Mouse (Mus musculus): ENCODE results near the gene Hdac5. TPM values are rescaled to one million over a fixed set of nuclear protein-coding genes. Genes with fewer than 3 reads are reported as not detected.
A peak's percentile ranks its signal among the peaks of the same experiment; 100 is the strongest.

Hdac5 gene
- polyA plus RNA-seq, 1 experiment, result 153 TPM

- TF ChIP-seq POLR2A (IDR thresholded peaks at IDR 0.05; ENCODE audit: borderline replicate concordance, extremely low read depth, insufficient read depth, insufficient read length, poor library complexity, severe bottlenecking) (no peak), CTCF (IDR thresholded peaks at IDR 0.05; ENCODE audit: borderline replicate concordance, extremely low read depth, insufficient read depth, insufficient read length) (no peak)
- no peak for DNase-seq (ENCODE audit: low read depth)
These were observed 19.0 kb downstream of the Hdac5 start for GRCm38 (mm10) chr11:102211011-102211410.

GRCm38 (mm10) chr11:102210185-102210584 lies 19.8 kb downstream of the Hdac5 start:
- TF ChIP-seq POLR2A (IDR thresholded peaks at IDR 0.05; ENCODE audit: borderline replicate concordance, extremely low read depth, insufficient read depth, insufficient read length, poor library complexity, severe bottlenecking) (no peak), CTCF (IDR thresholded peaks at IDR 0.05; ENCODE audit: borderline replicate concordance, extremely low read depth, insufficient read depth, insufficient read length) (no peak)
- DNase-seq (ENCODE audit: low read depth), result no peak

- peak; percentile 46 for DNase-seq (ENCODE audit: low read depth)
- no peak for TF ChIP-seq POLR2A (IDR thresholded peaks at IDR 0.05; ENCODE audit: borderline replicate concordance, extremely low read depth, insufficient read depth, insufficient read length, poor library complexity, severe bottlenecking)
- TF ChIP-seq CTCF (IDR thresholded peaks at IDR 0.05; ENCODE audit: borderline replicate concordance, extremely low read depth, insufficient read depth, insufficient read length), result peak; percentile 54
These were observed 20.2 kb downstream of the Hdac5 start for GRCm38 (mm10) chr11:102209742-102210141.

GRCm38 (mm10) chr11:102208846-102209245 lies 21.1 kb downstream of the Hdac5 start:
- no peak for TF ChIP-seq CTCF (IDR thresholded peaks at IDR 0.05; ENCODE audit: borderline replicate concordance, extremely low read depth, insufficient read depth, insufficient read length)
- TF ChIP-seq POLR2A (IDR thresholded peaks at IDR 0.05; ENCODE audit: borderline replicate concordance, extremely low read depth, insufficient read depth, insufficient read length, poor library complexity, severe bottlenecking), result no peak
- DNase-seq (ENCODE audit: low read depth), result no peak

GRCm38 (mm10) chr11:102207825-102208777 lies 21.9 kb downstream of the Hdac5 start:
- TF ChIP-seq CTCF (IDR thresholded peaks at IDR 0.05; ENCODE audit: borderline replicate concordance, extremely low read depth, insufficient read depth, insufficient read length) (no peak), POLR2A (IDR thresholded peaks at IDR 0.05; ENCODE audit: borderline replicate concordance, extremely low read depth, insufficient read depth, insufficient read length, poor library complexity, severe bottlenecking) (no peak)
- DNase-seq (ENCODE audit: low read depth), result peak; percentile 81

- DNase-seq (ENCODE audit: low read depth), result peak; percentile 40
These were observed 23.5 kb downstream of the Hdac5 start for GRCm38 (mm10) chr11:102206481-102206880.

GRCm38 (mm10) chr11:102201408-102201821 lies 28.6 kb downstream of the Hdac5 start:
- TF ChIP-seq POLR2A (IDR thresholded peaks at IDR 0.05; ENCODE audit: borderline replicate concordance, extremely low read depth, insufficient read depth, insufficient read length, poor library complexity, severe bottlenecking) (no peak), CTCF (IDR thresholded peaks at IDR 0.05; ENCODE audit: borderline replicate concordance, extremely low read depth, insufficient read depth, insufficient read length) (no peak)
- no peak for DNase-seq (ENCODE audit: low read depth)

More at GRCm38 (mm10) chr11:102206481-102206880, 23.5 kb downstream of the Hdac5 start:
- no peak for TF ChIP-seq CTCF (IDR thresholded peaks at IDR 0.05; ENCODE audit: borderline replicate concordance, extremely low read depth, insufficient read depth, insufficient read length)
- no peak for TF ChIP-seq POLR2A (IDR thresholded peaks at IDR 0.05; ENCODE audit: borderline replicate concordance, extremely low read depth, insufficient read depth, insufficient read length, poor library complexity, severe bottlenecking)

- TF ChIP-seq CTCF (IDR thresholded peaks at IDR 0.05; ENCODE audit: borderline replicate concordance, extremely low read depth, insufficient read depth, insufficient read length) (no peak), POLR2A (IDR thresholded peaks at IDR 0.05; ENCODE audit: borderline replicate concordance, extremely low read depth, insufficient read depth, insufficient read length, poor library complexity, severe bottlenecking) (no peak)
- no peak for DNase-seq (ENCODE audit: low read depth)
These were observed 30.1 kb downstream of the Hdac5 start for GRCm38 (mm10) chr11:102199856-102200255.

- TF ChIP-seq POLR2A (IDR thresholded peaks at IDR 0.05; ENCODE audit: borderline replicate concordance, extremely low read depth, insufficient read depth, insufficient read length, poor library complexity, severe bottlenecking), result no peak
- TF ChIP-seq CTCF (IDR thresholded peaks at IDR 0.05; ENCODE audit: borderline replicate concordance, extremely low read depth, insufficient read depth, insufficient read length), result no peak
- no peak for DNase-seq (ENCODE audit: low read depth)
These were observed 31.7 kb downstream of the Hdac5 start for GRCm38 (mm10) chr11:102198245-102198644.

- DNase-seq (ENCODE audit: low read depth), result no peak
- TF ChIP-seq POLR2A (IDR thresholded peaks at IDR 0.05; ENCODE audit: borderline replicate concordance, extremely low read depth, insufficient read depth, insufficient read length, poor library complexity, severe bottlenecking) (no peak), CTCF (IDR thresholded peaks at IDR 0.05; ENCODE audit: borderline replicate concordance, extremely low read depth, insufficient read depth, insufficient read length) (no peak)
These were observed 33.8 kb downstream of the Hdac5 start for GRCm38 (mm10) chr11:102196018-102196797.
